Mouse (Mus musculus): ENCODE data around the gene Lyar.

The Lyar gene

DNA sequence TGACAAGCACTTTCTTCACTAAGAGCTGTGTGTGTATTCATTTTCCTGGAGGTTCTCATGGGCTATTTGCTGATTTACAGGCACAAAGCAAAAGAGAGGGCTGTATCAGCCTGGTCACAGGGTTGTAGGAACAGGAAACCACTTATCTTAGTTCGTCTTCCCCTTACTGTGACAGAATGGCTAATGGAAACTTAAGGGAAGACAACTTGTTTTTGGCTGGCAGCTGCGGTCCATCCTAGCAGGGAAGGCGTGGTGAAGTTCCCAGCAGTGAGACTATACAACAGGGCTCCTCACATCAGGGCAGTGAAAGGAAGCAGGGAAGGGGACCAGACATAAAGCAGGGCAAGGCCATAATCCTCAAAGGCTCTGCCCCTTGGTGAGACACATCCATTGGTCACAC lies 35.4 kb downstream of the Lyar start:
- no peak for DNase-seq (ENCODE audit: low spot score)

DNA sequence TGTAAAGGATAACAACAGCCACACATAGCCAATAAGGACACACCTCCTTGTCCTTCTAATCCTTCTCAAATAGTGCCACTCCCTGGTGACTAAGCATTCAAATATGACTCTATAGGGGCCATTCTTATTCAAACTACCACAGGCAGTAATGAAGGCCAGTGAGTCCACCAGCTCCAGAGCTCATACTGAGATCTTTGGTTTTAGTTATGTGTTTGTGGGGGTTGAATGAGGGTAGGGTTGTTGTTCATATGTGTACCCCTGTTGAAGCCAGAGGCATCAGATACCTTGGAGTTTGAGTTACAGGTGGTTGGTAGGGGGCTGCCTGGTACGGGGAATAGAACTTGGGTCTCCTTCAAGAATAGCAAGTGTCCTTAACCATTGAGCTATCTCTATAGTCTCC lies 36.3 kb downstream of the Lyar start:
- no peak for DNase-seq (ENCODE audit: low spot score)

DNA sequence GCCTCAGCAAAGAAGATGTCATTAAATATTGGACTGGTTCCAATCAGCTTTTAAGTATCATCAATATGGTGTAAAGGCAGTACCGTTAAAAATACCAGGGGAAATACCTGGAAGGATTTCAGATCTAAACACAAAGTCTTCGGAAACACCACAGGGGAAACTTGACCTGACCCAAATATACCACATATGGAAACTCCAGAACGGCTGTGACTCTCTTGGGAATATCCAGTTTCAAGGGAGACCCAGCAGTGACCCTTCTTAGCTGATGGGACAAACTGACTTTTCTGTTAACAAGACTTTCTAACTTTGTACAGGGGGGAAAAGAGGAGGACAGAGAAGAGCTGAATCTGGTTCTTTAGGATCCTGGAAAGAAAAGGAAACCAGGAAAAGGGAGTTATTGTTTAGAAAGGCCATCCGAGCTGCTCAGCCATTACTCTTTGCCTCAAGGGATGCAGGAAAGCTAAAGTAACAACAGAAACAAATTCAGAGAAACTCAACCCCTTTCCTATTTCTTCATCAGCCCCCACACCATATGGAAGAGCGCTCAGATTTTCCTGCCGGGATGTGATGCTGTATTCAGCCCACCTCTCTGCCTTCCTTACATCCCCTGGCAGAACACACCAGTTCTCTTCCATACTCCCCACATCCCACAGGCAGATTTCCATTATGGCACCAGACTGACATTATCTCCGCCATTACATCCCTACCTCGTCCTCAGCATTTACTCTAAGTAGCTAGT lies 37.9 kb downstream of the Lyar start:
- no peak for DNase-seq (ENCODE audit: low spot score)

DNA sequence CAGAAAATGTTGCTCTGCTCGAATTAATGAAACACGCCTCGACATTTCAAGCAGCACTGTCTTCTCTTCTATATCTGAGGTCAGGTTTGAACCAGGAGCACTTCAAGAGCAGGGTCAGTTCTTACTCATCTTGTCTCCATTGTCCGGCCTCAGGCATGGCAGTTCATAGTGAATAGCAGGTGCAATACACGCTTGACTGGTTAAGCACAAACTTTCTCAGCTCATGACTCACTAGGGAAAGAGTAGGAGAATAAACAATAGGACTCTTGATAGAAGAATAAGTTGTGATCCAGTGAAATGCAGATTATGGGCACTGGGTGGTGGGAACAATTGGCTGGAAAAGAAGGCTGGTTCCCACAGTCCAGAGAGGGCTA lies 38.5 kb downstream of the Lyar start:
- DNase-seq (ENCODE audit: low spot score): no peak

DNA sequence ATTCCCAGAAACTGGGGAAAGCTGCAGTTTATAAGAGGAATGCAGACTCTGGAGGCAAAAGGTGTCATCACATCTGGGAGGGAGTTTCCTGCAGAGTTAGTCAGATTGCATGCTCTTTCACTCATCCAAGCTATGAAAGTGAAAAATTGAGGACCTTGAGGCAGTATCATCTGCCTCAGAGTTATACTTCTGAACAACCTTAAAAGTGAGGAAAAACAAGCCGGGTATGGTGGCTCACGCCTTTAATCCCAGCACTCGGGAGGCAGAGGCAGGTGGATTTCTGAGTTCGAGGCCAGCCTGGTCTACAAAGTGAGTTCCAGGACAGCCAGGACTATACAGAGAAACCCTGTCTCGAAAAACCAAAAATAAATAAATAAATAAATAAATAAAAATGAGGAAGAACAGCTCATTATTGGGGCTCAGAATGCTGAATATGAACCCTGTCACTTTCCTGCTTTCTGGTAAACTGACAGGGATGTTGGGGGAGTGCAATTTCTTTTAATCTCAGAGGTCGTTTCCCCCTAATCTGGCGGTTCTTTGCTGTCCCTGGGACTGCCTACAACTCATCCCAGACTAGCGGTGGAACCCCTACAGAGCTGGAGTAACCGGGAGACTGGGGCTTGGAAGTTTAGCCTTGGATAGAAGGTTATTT lies 39.3 kb downstream of the Lyar start:
- DNase-seq (ENCODE audit: low spot score): peak; percentile 13

DNA sequence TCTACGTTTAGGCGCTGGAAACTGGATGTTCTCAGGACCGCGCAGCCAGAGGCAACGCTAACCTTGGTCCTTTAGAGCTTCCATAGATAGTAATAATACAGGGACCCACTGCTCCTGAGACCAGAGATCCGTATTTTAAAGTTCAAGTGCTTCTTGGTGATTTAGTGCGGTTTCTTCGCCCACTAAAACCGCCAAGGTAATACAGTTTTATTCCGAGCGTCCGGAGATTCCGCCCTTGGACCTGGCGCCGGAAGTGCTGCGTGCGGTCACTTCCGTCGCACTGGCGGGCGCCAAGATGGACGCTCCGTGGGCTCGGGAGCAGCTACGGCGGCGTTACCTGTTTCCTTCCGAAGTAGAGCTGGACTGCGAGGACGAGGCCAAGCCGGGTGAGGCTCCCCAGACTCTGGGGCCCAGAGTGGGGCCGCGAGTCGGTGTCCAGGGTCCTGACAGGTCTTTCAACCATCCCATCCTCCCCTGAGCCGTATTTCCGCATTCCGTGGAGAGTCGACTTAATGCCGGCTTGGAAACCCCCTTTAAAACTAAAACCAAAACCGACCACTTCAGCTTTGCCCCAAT lies 39.9 kb downstream of the Lyar start, which contains the start of gene Tmem128:
Gene Tmem128 (plus strand): TSS at position 79 of the 576 bp plus-strand sequence.
- DNase-seq (ENCODE audit: low spot score): peak; percentile 59

DNA sequence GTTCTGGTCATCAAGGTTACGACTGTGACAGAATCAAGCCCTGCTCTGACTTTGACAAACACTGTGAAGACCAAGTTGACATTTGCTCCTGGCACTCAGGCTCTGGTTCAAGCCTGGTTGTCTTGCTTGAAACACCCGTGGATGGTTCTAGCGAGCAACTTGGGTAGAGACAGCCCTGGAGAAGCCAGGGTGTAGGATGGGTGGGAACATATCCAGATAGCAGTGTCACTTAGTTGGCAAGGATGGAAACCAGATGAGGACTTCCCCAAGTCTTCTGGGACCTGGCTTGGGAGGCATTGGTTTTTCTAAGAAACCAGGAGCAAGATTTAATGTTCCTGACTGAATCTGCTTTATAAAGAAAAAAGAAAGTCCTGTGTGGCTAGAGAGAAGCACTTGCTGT lies 50.7 kb downstream of the Lyar start:
- no peak for DNase-seq (ENCODE audit: low spot score)

DNA sequence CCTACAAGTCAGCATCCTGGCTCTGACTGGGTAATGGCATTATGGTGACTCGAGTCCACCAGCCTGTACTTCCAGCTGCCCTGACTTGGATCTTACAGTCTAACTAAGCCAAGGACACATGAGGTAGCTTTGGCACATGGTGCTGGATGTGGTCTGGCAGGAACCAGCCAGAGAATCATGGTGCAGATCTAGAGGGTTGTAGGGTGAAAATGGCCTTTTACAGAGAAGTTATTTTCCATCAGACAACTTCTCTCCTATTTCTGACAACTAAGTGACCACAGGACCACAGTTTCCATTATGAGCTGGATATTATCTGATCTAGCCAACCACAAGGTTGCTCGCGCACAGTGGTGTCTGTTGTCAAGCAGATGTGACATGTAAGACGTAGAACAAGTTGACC lies 53.6 kb downstream of the Lyar start:
- DNase-seq (ENCODE audit: low spot score): no peak

DNA sequence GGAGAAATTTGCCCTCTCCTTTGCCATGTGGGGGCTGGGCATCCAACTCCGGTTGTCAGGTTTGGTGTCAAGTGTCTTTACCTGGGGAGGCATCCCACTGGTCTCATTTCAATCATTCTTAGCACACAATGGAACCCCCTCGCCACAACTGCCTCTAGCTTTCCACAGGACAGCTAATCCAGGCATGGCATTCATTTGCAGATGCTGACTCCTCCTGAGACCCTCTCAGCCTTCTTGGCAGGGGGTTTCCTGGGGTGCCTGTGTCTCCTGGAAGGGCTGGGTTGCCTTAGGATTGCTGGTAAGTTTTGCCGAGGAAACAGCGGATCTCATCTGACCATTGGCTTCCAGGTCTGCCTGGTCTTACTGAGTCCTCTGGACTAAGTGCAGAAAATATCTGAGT lies 55.5 kb downstream of the Lyar start, which contains the start of gene Otop1:
Gene Otop1 (plus strand): TSS at position 202 of the 400 bp plus-strand sequence.
- no peak for DNase-seq (ENCODE audit: low spot score)

DNA sequence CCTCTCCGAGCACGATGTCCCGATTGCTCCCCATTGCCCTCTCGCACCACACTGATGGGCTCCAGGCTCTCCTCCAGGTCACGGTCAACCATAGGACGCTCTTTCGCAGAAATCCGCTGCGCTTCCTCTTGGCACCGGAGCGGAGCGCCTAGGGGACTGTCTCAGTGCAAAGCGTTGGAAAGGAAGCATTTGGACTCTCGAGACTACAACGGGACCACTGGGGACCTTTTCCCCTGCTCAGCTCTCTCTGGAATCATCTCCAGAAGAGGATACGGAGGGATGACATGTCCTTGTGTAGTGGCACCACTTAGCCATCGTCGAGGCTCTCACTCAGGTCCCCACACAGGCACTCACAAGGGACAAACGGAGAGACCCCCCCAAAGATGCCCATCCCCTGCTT lies 56.2 kb downstream of the Lyar start:
- no peak for DNase-seq (ENCODE audit: low spot score)

DNA sequence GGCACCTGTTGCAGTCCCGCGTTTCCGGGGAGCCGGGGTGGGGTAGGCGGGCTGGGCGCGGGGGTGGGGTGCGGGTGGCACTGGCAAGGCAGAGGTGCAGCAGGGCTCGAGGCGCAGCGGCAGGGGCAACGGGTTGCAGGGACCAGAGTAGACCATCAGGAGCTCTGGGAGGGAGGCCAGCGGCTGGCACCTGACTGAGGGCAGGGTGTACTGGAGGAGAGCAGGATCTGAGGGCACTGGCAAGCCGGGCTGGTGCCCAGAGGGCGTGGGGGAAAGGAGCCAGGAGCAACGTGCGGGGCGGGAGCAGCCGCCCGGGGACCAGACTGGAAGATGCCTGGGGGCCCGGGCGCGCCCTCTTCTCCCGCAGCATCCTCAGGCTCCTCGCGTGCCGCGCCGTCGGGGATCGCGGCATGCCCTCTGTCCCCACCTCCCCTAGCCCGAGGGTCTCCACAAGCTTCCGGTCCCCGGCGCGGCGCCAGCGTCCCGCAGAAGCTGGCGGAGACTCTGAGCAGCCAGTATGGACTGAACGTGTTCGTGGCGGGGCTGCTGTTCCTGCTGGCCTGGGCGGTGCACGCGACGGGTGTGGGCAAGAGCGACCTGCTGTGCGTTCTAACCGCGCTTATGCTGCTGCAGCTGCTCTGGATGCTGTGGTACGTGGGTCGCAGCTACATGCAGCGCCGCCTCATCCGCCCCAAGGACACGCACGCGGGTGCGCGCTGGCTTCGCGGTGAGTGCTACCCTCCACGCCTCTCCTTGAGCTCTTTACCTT lies 57.0 kb downstream of the Lyar start:
- no peak for DNase-seq (ENCODE audit: low spot score)

DNA sequence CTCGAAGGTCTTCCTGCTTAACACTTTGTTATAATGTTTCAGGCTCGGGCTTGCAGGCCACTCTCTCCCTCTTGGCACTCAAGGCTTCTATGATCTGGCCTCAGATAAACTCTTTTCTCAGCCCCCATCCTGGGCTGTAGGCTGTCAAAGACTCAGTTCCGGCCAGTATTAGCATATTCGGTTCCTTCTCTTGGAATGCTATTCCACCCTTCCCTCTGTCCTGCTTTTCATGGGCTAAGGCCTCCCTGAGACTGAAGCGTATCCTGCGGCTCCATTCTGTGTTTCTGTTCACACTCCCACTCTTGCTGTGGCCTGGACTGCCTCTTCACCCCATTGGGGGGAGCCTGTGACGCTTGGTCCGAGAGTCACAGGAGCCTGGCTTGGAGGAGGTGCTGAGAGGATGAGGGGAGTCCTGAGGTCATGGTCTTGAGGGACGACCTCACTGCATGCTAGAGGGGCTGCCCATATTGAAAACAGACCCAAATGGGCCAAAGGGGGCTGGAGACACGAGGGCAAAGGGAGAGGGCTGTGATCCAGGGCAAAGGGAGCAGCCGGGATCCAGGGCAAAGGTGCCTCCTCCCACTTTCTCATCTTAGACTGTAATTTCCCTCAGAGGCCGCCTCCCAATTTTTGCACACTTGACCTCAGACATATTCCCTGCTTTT lies 57.8 kb downstream of the Lyar start:
- DNase-seq (ENCODE audit: low spot score): no peak

DNA sequence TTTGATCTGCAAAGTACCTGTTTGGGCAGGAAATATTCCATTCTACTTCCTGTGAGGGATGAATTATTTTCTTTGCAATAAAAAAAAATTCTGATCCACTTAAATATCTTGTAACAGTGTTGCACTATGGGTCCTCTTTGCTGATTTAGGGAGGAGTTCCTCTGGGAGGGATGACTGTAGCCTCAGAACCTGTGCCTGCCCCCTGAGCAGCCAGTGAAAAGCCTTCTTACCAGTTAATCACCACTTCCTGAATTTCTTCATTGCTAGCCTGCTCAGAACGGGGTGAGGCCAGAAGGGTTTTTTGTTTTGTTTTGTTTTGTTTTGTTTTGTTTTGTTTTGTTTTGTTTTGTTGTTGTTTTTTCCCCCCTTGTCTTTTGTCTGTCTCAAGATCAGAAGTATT lies 59.8 kb downstream of the Lyar start:
- no peak for DNase-seq (ENCODE audit: low spot score)
